Mouse (Mus musculus) megakaryocyte-erythroid progenitor cell, adult 5-6 weeks (primary cell): ENCODE results near the gene Mynn. TPM values are rescaled to one million over a fixed set of nuclear protein-coding genes. Genes with fewer than 3 reads are reported as not detected.
A peak's percentile ranks its signal among the peaks of the same experiment; 100 is the strongest.
"Not testable (repeated sequence)": the region's sequence is repeated elsewhere in the genome, so short reads cannot be mapped to it uniquely, and the experiment has no call there.

Source experiments
- ATAC-seq: replicated peaks from 2 replicates; pipeline ENCODE4 v1.8.0; 2016; ENCODE audit warnings: mild to moderate bottlenecking, inconsistent platforms; ENCODE audit not compliant: severe bottlenecking, poor library complexity, low FRiP score, low TSS enrichment
- total RNA-seq, 2 experiments: library from RNA; stranded (forward) in 1 of 2; stranded (reverse) in 1 of 2; fragments of 200-1000, 215-1000 nt in 1 of 2; fragments of >200 nt in 1 of 2; fragmentation: Nextera tagmentation in 1 of 2; gene quantifications; 2 replicates each; pipeline ENCODE4 v1.2.3; 2014 to 2017

Gene Mynn
- 20.2 and 21.1 TPM in 2 replicates for total RNA-seq (2014; fragmentation: Nextera tagmentation)
- 20.9 and 35.4 TPM in 2 replicates for total RNA-seq (2017)

DNA sequence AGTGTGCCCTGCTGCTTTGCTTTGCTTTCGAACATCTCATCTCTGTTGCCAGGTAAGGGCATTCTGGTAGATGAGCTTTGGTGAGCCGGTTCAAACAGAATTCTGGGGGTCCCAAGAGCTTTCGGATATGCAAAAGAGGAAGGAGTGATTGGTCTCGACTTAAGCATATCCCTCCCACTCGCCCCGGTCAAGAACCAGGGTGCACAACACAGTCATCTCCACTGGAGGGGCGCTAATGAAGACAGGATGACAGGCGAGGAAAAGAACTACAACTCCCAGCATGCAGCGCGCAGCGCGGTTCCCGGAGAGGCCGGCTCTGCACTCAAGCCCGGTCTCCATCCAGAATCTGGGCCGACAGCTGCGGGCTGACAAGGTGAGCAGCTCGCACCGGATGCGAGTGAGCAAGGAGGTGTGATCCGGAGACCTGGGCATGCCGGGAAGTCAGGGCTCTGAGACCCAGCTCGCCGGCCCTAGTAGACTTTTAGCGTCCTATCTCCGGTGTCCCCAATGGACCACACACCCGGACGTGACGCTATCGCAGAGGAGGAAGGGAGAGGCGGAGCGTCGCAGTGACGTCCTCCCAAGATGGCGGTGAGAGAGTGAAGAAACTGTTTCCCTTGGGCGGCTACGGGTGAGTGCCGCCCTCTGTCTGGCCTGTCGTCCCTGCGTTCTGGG lies at the start of gene Mynn:
Mynn (plus strand) TSS at position 1 of the 675 bp plus-strand sequence.
- peak; percentile 90 for ATAC-seq

DNA sequence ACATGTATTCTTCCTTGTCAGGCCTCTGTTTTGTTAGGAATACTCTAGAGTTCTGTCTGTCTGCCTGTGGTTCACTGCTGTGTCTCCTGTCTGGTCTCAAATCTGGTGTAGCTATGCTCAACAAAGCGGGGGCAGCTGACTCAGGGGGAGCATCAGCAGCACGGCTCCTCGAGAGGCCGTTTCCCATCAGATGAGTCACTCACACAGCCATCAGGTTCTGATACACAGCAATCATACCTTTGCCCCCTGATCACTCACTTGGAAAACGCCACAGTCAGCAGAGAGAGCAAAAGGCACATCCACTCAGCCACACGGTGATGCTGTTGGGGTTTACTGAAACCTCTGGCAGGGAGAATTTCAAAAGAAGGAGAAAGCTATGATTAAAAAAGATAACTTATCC lies 48.1 kb upstream of the Mynn start:
- no peak for ATAC-seq

DNA sequence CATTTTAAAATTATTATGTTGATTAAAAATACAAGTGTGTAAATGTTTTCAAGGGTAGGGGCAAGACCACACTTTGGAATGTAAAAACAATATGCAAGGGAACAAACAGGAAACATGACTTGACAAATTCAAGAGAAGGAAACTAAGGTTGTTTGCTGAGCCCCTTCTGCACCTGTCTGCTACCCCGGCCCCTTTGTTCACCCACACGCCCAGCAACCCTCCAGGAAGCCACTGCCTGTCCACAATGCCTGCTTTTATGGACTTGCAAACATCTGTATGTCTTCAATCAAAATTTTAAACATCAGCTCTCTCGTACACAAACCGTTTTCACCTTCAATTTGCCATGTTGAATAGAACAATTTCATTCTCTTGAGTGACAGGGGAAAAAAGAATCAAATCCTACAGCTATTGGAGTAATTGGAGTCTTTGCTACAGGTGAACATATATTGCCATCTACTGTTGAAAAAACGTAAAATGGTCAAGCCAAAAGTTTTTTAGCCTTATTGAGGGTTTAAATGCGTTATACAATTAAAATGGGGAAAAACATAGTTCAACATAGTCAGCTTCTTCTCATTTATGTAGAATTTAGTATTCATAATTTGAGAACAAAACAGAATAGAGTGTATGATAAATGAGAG lies 41.1 kb upstream of the Mynn start:
- no peak for ATAC-seq

DNA sequence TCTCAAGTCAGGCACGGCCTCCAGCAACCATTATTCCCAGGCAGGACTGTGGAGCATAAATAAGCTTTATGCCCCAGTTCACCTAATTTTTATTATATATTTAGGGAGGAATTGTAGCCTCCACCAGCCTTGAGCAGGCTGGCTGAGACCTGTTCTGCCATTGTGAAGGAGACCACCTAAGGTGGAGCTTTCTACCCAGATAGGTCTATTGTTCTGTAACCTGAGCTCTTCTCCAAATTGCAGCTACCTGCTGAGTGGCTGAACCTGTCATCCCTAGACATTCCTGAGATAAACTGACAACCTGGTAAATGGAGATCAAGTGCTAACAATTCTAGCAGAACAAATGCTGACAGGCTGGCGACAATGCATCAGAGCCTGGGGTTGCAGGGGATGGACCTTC lies 35.5 kb upstream of the Mynn start:
- not testable (repeated sequence) for ATAC-seq

DNA sequence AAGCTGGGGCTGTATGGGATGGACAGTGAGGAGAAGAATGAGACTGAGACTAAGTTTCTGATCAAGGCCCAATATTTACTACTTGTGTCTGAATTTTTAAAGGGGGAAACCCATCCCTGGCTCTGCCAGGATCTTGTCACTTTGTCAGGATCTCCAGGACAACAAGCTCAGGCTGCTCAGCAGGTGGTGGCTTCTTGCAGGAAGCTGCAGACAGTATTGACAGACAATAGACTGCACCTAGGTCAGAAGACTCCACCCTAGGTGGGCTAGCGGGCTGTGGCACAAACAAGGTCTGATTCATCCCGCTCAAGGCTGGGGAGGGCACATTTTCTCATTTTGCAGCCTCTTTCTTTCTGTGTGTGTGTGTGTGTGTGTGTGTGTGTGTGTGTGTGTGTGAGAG lies 28.3 kb upstream of the Mynn start:
- ATAC-seq: no peak

DNA sequence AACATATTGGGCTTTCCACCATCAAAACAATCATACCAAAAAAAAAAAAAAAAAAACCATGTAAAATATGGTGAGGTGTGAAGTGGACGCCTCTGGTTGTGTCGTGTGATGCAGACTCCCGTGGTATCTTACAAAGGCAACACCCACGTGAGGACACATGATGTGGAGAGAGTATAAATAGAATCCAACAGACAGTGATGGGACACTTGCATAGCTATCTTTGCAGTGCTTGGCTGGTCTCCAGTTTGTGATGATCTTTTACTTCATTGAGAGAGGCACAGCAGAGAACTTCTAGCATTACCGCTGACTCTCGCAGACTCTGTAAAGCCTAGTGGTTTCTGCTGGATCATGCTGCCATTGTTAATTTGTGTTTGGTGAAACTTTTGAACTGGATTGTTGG lies 13.0 kb upstream of the Mynn start:
- ATAC-seq: no peak

DNA sequence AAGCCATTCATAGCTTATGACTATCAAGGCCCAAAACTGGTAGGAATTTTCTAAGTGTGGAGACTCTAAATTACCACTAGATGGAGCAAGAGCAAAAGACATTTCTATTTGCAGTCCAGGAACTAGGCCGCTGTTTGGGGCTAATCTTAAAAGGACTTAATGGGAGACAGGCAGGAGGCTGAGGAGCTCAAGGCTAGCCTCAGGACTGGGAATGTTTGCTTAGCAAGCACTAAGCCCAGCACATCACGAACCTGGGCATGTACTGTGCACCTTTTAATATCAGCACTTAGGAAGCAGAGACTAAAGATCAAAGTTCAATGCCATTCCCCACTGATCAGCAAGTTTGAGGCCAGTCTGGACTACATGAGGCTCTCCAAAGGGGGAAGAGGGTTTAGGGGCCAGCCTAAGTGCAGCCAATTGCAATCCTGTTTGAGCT lies 9.4 kb upstream of the Mynn start:
- ATAC-seq: peak; percentile 75

DNA sequence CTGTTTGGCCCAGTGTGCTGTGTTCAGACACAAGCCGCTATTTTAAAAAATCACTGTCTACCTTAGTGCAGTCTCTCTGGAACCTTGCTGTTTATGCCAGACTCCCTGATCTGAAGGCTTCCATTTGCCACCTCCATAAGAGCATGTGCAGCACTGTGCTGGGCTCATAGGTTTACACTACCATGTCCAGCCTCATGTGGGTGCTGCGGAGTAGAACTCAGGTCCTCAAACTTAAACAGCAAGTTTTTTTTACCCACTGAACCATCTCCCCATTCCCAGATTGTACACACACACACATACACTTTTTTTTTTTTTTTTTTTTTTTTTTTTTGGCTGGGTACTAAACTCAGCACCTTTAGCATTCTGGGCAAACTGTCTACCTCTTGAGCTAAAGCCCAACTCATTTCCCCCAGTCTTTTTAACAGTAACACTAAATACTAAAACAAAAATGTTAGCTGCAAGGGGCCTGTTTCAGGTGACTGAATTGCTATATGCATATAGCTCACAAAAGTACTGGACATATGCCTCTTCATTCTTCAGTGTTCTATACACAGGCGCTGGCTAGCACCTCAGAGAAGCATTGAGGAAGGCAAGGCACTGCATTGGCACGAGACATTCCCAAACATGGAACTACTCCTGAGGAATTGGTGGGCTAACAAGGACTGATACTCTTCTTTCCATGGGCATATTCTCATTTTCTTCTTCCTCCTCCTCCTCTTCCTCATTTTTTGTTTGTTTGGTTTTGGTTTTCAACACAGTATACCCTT lies 8.0 kb upstream of the Mynn start:
- ATAC-seq: peak; percentile 82

DNA sequence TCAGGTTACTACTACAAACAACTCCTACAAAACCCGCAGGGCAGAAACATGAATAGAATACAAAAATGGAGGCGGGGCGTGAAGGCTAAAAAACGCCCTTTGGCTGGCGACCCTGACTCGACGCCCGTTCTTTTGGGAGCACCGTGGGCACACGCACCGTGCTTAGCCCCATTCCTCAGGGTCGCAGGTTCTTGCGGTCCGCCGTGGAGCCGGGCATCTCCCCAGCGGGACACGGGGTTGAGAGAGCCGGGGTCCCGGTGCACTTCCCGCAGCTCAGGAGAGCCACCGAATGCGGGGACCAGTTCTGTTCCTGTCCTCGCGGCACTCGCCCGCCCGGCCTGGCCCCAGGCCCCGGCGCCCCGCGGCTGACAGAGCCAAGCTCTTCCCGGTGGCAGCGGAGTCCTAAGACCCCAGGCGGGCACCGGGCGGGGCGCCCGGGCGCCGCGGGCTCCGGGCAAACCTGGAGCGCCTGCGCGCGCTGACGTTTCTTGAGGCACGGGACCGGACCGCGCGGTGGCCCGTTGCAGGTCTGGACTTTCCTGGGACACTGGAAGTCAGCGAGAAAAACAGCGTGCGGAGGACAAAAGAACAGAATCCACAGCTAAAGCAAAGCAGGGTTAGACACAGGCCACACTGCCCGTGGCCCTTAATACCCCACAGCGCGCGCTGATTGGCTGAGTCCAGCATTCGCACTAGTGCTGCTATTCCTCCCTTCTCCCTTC lies 6.6 kb upstream of the Mynn start:
- 0 out of 2 replicates have a peak, but pooled peaks have one; percentile 28 for ATAC-seq

DNA sequence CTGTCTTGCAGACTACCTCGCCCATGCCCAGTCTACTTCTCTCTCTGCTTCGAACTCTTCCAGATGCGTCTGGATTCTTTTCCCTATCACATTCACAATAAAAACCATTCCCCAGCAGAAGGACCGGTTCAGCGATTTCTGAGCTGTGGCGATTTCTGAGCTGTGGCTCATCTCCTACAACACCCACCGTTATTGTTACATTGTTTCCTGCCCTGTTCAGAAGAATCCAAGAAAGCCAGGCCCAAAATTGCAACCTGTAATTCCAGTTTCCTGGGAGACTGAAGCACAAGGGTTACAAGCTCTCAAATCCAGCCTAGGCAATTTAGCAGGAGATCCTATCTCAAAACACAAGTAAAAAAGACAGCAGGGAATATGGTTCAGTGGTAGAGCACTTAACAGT lies 4.6 kb upstream of the Mynn start:
- ATAC-seq: no peak

DNA sequence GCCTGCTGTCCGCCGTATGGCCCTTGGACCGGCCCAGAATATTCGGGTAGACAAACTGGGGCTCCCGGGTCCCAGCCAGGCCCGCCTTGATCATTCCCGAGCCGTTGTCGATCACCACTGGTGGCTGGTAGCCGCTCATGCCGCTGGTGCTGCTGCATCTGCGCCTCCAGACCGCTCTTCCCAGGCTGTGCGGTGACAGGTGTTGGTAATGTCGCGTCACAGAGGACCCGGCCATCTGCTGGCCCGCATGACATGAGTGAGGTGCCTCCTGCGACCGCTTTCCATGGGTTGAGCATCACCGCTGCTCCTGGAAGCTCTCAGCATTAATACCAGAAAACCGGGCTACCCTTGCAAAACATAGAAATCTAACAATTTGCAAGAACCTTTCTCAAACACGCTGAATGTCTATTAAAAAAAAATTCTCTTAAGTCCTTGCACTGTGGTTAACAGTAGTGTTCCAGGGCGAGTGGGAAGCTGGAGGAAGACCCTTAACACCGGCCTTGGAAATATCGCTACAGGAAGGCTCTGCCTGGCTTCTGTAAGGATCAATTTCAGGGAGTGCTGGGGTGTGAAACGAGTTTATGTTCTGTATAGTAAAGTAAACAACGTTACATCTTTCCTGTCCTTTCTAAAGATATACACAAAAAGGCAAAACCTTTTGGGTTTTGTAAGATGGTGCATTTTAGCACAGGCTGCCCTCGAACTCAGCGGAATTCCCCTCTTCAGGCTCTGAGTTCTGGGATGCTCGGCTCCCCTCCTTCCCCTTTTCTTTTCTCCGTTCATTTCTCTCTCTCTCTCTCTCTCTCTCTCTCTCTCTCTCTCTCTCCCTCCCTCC lies 1.9 kb upstream of the Mynn start, which contains the start of gene Actrt3:
Actrt3 (minus strand) TSS at position 229 of the 835 bp plus-strand sequence.
- peak; percentile 11; the same call in 1 of the 2 replicates for ATAC-seq

DNA sequence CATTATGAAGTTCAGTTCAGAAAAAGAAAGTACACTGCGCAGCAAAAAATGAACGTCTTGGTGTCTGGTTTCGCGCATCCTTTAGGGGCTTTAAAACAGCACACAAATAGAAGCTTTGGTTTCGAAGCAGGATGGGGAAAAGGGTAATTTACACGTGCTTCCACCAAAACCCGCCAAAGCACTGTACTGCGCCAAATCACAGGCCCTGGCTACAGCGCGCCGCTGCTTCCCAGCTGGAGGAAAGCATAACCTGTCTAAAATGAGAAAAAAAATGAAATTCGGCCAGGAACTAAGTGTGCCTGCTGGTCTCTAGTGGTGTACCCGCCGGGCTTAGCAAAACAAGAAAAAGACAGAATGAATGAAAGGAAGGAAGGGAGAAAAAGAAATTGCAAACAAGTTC lies 1.1 kb upstream of the Mynn start:
- no peak for ATAC-seq

DNA sequence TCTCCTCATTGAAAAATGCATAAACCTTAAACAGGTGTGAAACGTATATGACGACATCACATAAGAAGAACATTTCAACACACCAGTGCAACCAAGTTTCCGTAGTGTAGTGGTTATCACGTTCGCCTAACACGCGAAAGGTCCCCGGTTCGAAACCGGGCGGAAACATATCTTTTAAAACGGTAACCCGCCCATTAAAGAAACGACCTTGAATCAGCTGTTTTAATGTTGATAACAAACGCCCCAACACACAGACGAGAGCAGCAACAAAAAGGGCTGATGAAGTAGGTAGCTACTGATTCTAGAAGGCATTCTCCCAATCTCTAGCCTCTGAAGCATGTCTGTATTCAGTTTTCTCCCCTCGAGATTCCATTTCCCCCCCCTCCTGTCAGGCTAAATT lies 690 bp upstream of the Mynn start:
- peak; percentile 35 for ATAC-seq

DNA sequence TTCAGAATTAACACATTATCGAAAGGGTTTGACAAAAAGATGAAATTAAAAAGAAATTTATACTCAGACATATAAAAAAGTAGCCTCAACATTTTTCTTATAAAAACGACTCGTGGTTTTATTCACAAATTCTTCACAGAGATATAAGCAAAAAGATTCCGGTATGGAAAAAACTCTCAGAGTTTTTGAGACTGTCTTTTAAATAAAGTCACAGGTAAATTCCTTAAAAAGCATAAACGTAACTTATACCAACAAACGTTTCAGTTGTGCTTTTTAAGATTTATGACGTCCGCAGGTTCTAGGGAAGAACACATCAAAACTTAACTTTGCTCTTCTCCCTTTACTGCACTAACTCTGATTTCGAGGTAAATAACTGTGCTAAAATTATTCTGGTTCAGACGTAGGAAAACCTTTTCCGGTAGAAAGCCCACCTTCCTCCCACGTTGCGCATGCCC lies 228 bp upstream of the Mynn start:
- ATAC-seq: no peak

DNA sequence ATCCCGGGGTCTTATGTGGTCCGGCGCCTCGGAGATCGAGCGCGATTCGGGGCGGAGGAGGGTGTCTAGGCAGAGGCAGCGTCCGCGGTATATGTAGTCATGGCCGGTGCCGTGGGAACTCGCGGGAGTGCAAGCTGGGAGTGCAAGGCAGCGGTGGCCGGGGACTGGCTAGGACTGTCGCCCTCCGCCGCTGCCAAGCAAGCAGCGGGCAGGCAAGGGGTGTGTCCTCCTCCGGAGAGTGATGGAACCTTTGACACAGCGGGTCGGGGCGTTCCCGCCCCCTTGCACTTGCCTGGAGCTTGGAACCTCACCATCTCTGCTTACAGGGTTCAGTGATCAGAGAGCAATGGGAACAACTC lies 854 bp downstream of the Mynn start:
- peak; percentile 82 for ATAC-seq

DNA sequence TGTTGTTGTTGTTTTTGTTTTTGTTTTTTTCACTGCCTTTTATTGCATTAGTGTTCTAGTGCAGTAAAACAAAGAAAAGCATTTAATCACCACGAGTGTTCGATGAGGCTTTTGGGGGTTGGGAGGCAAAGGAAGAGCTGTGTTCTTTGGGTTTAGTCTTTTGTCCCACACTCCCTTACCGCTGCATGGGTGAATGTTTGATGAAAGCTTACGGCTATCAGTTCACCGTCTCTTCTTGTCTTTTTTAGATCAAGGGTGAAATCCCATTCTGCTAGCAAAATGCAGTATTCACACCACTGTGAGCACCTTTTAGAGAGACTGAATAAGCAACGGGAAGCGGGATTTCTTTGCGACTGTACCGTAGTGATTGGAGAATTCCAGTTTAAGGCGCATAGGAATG lies 1.4 kb downstream of the Mynn start:
- ATAC-seq: no peak

DNA sequence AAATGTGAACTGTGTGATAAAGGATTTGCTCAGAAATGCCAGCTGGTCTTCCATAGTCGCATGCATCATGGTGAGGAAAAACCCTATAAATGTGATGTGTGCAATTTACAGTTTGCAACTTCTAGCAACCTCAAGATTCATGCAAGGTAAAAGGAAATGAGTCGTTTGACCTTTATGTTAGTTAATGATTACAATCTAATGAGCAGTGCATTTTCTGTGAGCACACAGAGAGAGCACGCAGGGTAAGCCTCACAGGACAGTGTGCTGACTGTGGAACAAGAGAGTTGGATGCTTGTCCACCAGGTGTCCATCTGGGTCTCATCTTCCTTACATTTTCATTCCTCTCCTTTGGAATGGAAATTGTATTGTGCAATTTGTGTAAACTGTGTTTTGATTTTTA lies 7.1 kb downstream of the Mynn start:
- no peak for ATAC-seq

DNA sequence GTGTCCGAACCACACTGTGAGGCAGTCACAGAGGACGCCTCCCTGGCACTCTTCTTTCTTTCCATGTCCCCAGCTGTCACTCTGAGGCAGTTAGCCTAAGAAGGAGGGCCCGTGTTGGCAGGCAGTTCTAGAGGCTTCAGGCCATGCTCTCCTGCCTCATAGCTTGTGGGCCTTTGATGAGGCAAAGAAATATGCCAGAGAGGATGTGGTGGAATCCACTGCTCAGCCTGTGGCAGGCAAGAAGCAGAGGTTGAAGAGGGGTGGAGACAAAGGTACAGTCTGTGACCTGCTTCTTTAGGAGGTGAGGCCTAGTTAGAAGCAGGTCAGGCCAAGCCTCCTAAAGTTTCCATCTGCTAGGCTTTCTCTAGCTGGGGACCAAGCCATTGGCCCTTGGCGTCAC lies 9.1 kb downstream of the Mynn start:
- no peak for ATAC-seq

DNA sequence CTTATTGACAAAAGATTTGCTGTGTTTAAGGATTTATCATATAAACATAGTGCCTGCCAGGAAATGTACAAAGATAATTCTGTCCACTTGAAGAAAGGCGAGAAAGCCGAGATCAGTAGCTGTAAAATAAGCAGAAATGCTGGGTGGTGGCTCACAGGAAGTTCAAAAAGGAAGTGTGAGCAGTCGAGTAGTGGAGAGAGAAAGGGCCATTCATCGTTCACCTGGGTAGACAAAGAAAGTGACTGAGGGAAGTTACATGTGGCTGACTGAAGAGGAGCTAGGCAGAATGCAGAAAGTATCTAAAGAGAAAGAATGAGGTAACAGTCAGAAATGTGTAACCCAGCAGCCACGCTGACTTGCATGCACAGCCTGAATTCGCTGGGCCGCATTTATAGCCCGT lies 18.3 kb downstream of the Mynn start:
- no peak for ATAC-seq
